Mouse (Mus musculus) hindbrain, embryonic 10.5 days (tissue): ENCODE measurements at regions not wholly inside any gene's neighbourhood (a gene's known extent, or its start where the extent isn't known, plus 50 kb on each side); places are given as distances from the start of the nearest gene placed in this dataset.
A peak's percentile ranks its signal among the peaks of the same experiment; 100 is the strongest.
"Not testable (repeated sequence)": the region's sequence is repeated elsewhere in the genome, so short reads cannot be mapped to it uniquely, and the experiment has no call there.

Source experiments
- DNase-seq: peaks from one replicate; pipeline ENCODE4 v3.0.0-alpha.2; 2017; ENCODE audit warnings: low spot score
- H3K27ac ChIP-seq: fragments of 300-500 bp; sonication (generic); 2 replicates; pipeline ENCODE4 v1.5.1; 2016; ENCODE audit warnings: mild to moderate bottlenecking, moderate library complexity
- H3K27me3 ChIP-seq: fragments of 300-500 bp; sonication (generic); 2 replicates; pipeline ENCODE4 v1.6.1; 2016; ENCODE audit warnings: mild to moderate bottlenecking; ENCODE audit not compliant: poor library complexity, insufficient read depth, severe bottlenecking
- H3K36me3 ChIP-seq: fragments of 300-500 bp; sonication (generic); 2 replicates; pipeline ENCODE4 v1.6.1; 2016; ENCODE audit warnings: mild to moderate bottlenecking, moderate library complexity
- H3K4me1 ChIP-seq: fragments of 300-500 bp; sonication (generic); replicated peaks from 2 replicates; pipeline ENCODE4 v1.6.1; 2016; ENCODE audit warnings: mild to moderate bottlenecking
- H3K4me3 ChIP-seq: fragments of 300-500 bp; sonication (generic); 2 replicates; pipeline ENCODE4 v1.5.1; 2016; ENCODE audit warnings: mild to moderate bottlenecking, moderate library complexity
- H3K9me3 ChIP-seq: fragments of 300-500 bp; sonication (generic); 2 replicates; pipeline ENCODE4 v1.6.1; 2016; ENCODE audit warnings: mild to moderate bottlenecking, moderate library complexity
- WGBS: fragments of 180-500 bp; shearing (Covaris S2); methylation state at CpG from one replicate; pipeline ENCODE4 v1.1.7; 2016; 5-methylcytosine and 5-hydroxymethylcytosine counted together

- DNase-seq, result no peak
- Histone ChIP-seq H3K36me3 (no peaks in the 10 kb centered on the region), H3K27me3 (peaks cover 52% of the 10 kb centered on the region), H3K4me3 (no peak overlapping the region), H3K27ac (no peak overlapping the region), H3K4me1 (no peaks in the 10 kb centered on the region), H3K9me3 (no peaks in the 10 kb centered on the region)
- WGBS, result 87% methylated on average over 2 of the region's 2 CpGs
Observed at GRCm38 (mm10) chrX:104931153-104931706, 74.2 kb upstream of the Magee2 start.

GRCm38 (mm10) chrX:104951587-104951986, 94.5 kb upstream of the Magee2 start:
- DNase-seq, result no peak
- H3K4me3 ChIP-seq, result no peak overlapping the region
- H3K27me3 ChIP-seq, result peaks cover 74% of the 10 kb centered on the region
- no peaks in the 10 kb centered on the region for H3K36me3 ChIP-seq
- WGBS, result 49% methylated on average over 2 of the region's 2 CpGs
- no peaks in the 10 kb centered on the region for H3K9me3 ChIP-seq
- H3K4me1 ChIP-seq, result no peaks in the 10 kb centered on the region
- no peak overlapping the region for H3K27ac ChIP-seq

- H3K27ac ChIP-seq, H3K4me1 ChIP-seq, H3K4me3 ChIP-seq, H3K36me3 ChIP-seq, H3K9me3 ChIP-seq, DNase-seq: not testable (repeated sequence)
- 69% methylated on average over 4 of the region's 5 CpGs for WGBS
- H3K27me3 ChIP-seq, result peaks cover 70% of the 10 kb centered on the region
Observed at GRCm38 (mm10) chrX:104952809-104953208, 95.7 kb upstream of the Magee2 start.

- not testable (repeated sequence) for H3K36me3 ChIP-seq, H3K27ac ChIP-seq, H3K9me3 ChIP-seq, H3K4me1 ChIP-seq, DNase-seq, H3K4me3 ChIP-seq
- WGBS, result 88% methylated on average over 1 of the region's 3 CpGs
- H3K27me3 ChIP-seq, result peaks cover 72% of the 10 kb centered on the region
Observed at GRCm38 (mm10) chrX:104953391-104953790, 96.3 kb upstream of the Magee2 start.

DNA sequence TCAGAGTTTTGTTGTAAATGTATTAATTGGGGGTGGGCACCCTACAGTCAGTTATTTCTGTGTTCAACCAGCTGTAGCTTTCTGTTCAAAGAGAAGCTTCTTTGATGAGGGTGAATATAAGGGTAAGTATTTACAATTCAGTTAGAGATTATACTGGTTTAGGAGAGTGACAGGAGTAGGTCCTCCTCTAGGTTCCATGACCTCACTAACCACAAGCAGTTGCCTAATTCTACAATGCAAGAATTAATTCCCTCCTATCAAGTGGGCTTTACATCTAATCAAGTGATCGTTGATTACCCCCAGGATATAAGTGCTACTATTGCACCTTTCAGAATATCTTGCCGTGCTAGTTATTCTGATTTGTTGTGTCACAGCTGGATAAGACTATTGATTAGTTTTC, 101.1 kb upstream of the Pbdc1 start:
- H3K9me3 ChIP-seq, result no peaks in the 10 kb centered on the region
- no peak overlapping the region for H3K27ac ChIP-seq
- H3K4me3 ChIP-seq, result no peak overlapping the region
- no peaks in the 10 kb centered on the region for H3K36me3 ChIP-seq
- WGBS, result 89% methylated on average over 2 of the region's 2 CpGs
- DNase-seq, result no peak
- peaks cover 69% of the 10 kb centered on the region for H3K27me3 ChIP-seq
- H3K4me1 ChIP-seq, result no peaks in the 10 kb centered on the region

- H3K36me3 ChIP-seq, result no peaks in the 10 kb centered on the region
- H3K4me1 ChIP-seq, result no peaks in the 10 kb centered on the region
- H3K4me3 ChIP-seq, result no peak overlapping the region
- H3K27me3 ChIP-seq, result peaks cover 89% of the 10 kb centered on the region
- WGBS, result 56% methylated on average over 3 of the region's 3 CpGs
- H3K27ac ChIP-seq, result no peak overlapping the region
- no peak for DNase-seq
- no peaks in the 10 kb centered on the region for H3K9me3 ChIP-seq
Observed at GRCm38 (mm10) chrX:105003260-105003659, 76.3 kb upstream of the Pbdc1 start.

DNA sequence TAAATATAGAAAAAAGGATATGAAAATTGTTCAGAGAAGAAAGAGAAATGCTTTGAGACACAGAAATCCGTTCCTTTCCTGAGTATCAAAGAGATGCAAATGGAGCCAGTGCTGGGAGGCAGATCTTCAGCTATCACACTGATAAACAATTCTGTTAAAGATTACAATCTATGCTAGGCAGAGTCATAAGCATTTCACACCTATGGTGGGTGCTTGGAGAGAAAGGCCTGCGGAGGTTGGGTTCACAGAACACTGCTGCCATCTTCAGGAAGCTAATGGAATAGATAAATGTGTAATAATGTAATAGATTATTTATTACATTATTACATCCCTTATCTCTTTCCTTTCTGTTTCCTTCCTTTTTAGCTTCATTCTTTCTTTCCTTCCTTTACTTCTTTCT, 73.1 kb upstream of the Pbdc1 start:
- Histone ChIP-seq H3K4me1 (no peaks in the 10 kb centered on the region), H3K27ac (no peak overlapping the region), H3K9me3 (no peaks in the 10 kb centered on the region), H3K4me3 (no peak overlapping the region), H3K27me3 (peaks cover 90% of the 10 kb centered on the region), H3K36me3 (no peaks in the 10 kb centered on the region)
- peak; percentile 7 for DNase-seq
- 11% methylated on average over 2 of the region's 2 CpGs for WGBS
